Mouse (Mus musculus): ENCODE measurements at regions not wholly inside any gene's neighbourhood (a gene's known extent, or its start where the extent isn't known, plus 50 kb on each side); places are given as distances from the start of the nearest gene placed in this dataset.

- ATAC-seq (replicated peaks; ENCODE audit: low FRiP score, low TSS enrichment, poor library complexity, severe bottlenecking): no peak
Observed at GRCm38 (mm10) chr8:10931266-10931665, 77.0 kb downstream of the Irs2 start.

- no peak for ATAC-seq (replicated peaks; ENCODE audit: low FRiP score, low TSS enrichment, poor library complexity, severe bottlenecking)
Observed at GRCm38 (mm10) chr8:10928836-10929235, 79.4 kb downstream of the Irs2 start.

GRCm38 (mm10) chr8:10928342-10928794 lies 79.9 kb downstream of the Irs2 start:
- ATAC-seq (replicated peaks; ENCODE audit: low FRiP score, low TSS enrichment, poor library complexity, severe bottlenecking): no peak

GRCm38 (mm10) chr8:10927187-10927586 lies 81.1 kb downstream of the Irs2 start:
- no peak for ATAC-seq (replicated peaks; ENCODE audit: low FRiP score, low TSS enrichment, poor library complexity, severe bottlenecking)

GRCm38 (mm10) chr8:10926518-10926915 lies 81.7 kb downstream of the Irs2 start:
- no peak for ATAC-seq (replicated peaks; ENCODE audit: low FRiP score, low TSS enrichment, poor library complexity, severe bottlenecking)

GRCm38 (mm10) chr8:10925582-10926517 lies 82.4 kb downstream of the Irs2 start:
- ATAC-seq (replicated peaks; ENCODE audit: low FRiP score, low TSS enrichment, poor library complexity, severe bottlenecking): no peak

- ATAC-seq (replicated peaks; ENCODE audit: low FRiP score, low TSS enrichment, poor library complexity, severe bottlenecking): peak; percentile 81
Observed at GRCm38 (mm10) chr8:10924526-10925199, 83.6 kb downstream of the Irs2 start.

GRCm38 (mm10) chr8:10924001-10924490 lies 84.2 kb downstream of the Irs2 start:
- ATAC-seq (replicated peaks; ENCODE audit: low FRiP score, low TSS enrichment, poor library complexity, severe bottlenecking): no peak

GRCm38 (mm10) chr8:10923071-10924000 lies 84.9 kb downstream of the Irs2 start:
- ATAC-seq (replicated peaks; ENCODE audit: low FRiP score, low TSS enrichment, poor library complexity, severe bottlenecking): no peak

GRCm38 (mm10) chr8:10922209-10923030 lies 85.8 kb downstream of the Irs2 start:
- no peak for ATAC-seq (replicated peaks; ENCODE audit: low FRiP score, low TSS enrichment, poor library complexity, severe bottlenecking)

GRCm38 (mm10) chr8:10921439-10922191 lies 86.6 kb downstream of the Irs2 start:
- ATAC-seq (replicated peaks; ENCODE audit: low FRiP score, low TSS enrichment, poor library complexity, severe bottlenecking): no peak

- no peak for ATAC-seq (replicated peaks; ENCODE audit: low FRiP score, low TSS enrichment, poor library complexity, severe bottlenecking)
Observed at GRCm38 (mm10) chr8:10919620-10920019, 88.6 kb downstream of the Irs2 start.

- ATAC-seq (replicated peaks; ENCODE audit: low FRiP score, low TSS enrichment, poor library complexity, severe bottlenecking): no peak
Observed at GRCm38 (mm10) chr8:10918403-10919035, 89.7 kb downstream of the Irs2 start.

GRCm38 (mm10) chr8:10914616-10915015 lies 93.6 kb downstream of the Irs2 start:
- no peak for ATAC-seq (replicated peaks; ENCODE audit: low FRiP score, low TSS enrichment, poor library complexity, severe bottlenecking)

- no peak for ATAC-seq (replicated peaks; ENCODE audit: low FRiP score, low TSS enrichment, poor library complexity, severe bottlenecking)
Observed at GRCm38 (mm10) chr8:10912436-10912835, 95.8 kb downstream of the Irs2 start.

- ATAC-seq (replicated peaks; ENCODE audit: low FRiP score, low TSS enrichment, poor library complexity, severe bottlenecking): no peak
Observed at GRCm38 (mm10) chr8:10911371-10911770, 96.9 kb downstream of the Irs2 start.

GRCm38 (mm10) chr8:10910954-10911353 lies 97.3 kb downstream of the Irs2 start:
- ATAC-seq (replicated peaks; ENCODE audit: low FRiP score, low TSS enrichment, poor library complexity, severe bottlenecking): no peak

Data from megakaryocyte-erythroid progenitor cell, adult 5-6 weeks (primary cell).